34 mouse cellular contexts compared by ENCODE assay signal in genomic region chr12:66027535-66027934, GRCm38 (mm10).
"Had no signal": no experiment of that assay in that cellular context is flagged by ENCODE, and none has a peak within 500 bp of the region (broad histone marks: within the 10 kb centered on the region; RNA-seq: fewer than 3 reads in every experiment).

No protein-coding gene starts in this region.

- H3K27ac ChIP-seq: heart, embryonic 13.5 days; heart, embryonic 15.5 days; hindbrain, embryonic 10.5 days; hindbrain, embryonic 12.5 days; hindbrain, embryonic 13.5 days; hindbrain, embryonic 14.5 days; hindbrain, embryonic 15.5 days; hindbrain, postnatal 0 days; intestine, embryonic 15.5 days; kidney, embryonic 15.5 days; kidney, postnatal 0 days; layer of hippocampus, adult 2 months; left cerebral cortex, adult 2 months had no signal

- H3K27me3 ChIP-seq: heart, embryonic 12.5 days; heart, embryonic 13.5 days; heart, embryonic 15.5 days; hindbrain, embryonic 12.5 days; hindbrain, embryonic 13.5 days; hindbrain, embryonic 15.5 days; intestine, embryonic 15.5 days; kidney, embryonic 15.5 days had no signal

- ATAC-seq: hindbrain, postnatal 0 days; inflammation-experienced regulatory T-cells, adult 6 months; intestine, embryonic 15.5 days; intestine, embryonic 16.5 days; intestine, postnatal 0 days had no signal

- H3K36me3 ChIP-seq: heart, embryonic 12.5 days; heart, embryonic 13.5 days; heart, embryonic 15.5 days; hindbrain, embryonic 10.5 days; hindbrain, embryonic 12.5 days; hindbrain, embryonic 13.5 days; hindbrain, embryonic 15.5 days; intestine, embryonic 15.5 days; kidney, embryonic 15.5 days had no signal

- H3K4me1 ChIP-seq: heart, embryonic 12.5 days; heart, embryonic 13.5 days; heart, embryonic 15.5 days; hindbrain, embryonic 10.5 days; hindbrain, embryonic 12.5 days; hindbrain, embryonic 13.5 days; hindbrain, embryonic 15.5 days; intestine, embryonic 15.5 days; kidney, embryonic 15.5 days had no signal

- H3K4me2 ChIP-seq: heart, embryonic 11.5 days; heart, embryonic 12.5 days; heart, embryonic 13.5 days; heart, embryonic 15.5 days; hindbrain, embryonic 12.5 days; hindbrain, embryonic 13.5 days; hindbrain, embryonic 14.5 days; hindbrain, embryonic 15.5 days; intestine, embryonic 15.5 days; kidney, embryonic 15.5 days had no signal

- DNase-seq: heart, postnatal 10 days; heart, postnatal 14 days; heart, postnatal 36 days; heart, postnatal 4 days; kidney, adult 11 months; kidney, adult 18-20 months; kidney, adult 2 months; kidney, adult 8-10 months; kidney, adult 9 months; kidney, postnatal 10 days; kidney, postnatal 14 days; kidney, postnatal 25 days; kidney, postnatal 36 days; kidney, postnatal 4 days; layer of hippocampus, adult 9-11 months; layer of hippocampus, postnatal 36 days had no signal

- H3K4me3 ChIP-seq: heart, embryonic 12.5 days; heart, embryonic 13.5 days; heart, embryonic 15.5 days; hindbrain, embryonic 10.5 days; hindbrain, embryonic 12.5 days; hindbrain, embryonic 13.5 days; hindbrain, embryonic 15.5 days; intestine, embryonic 15.5 days; kidney, embryonic 15.5 days; layer of hippocampus, adult 2 months; left cerebral cortex, adult 2 months had no signal

- H3K9ac ChIP-seq: heart, embryonic 12.5 days; heart, embryonic 13.5 days; heart, embryonic 15.5 days; hindbrain, embryonic 12.5 days; hindbrain, embryonic 13.5 days; hindbrain, embryonic 14.5 days; hindbrain, embryonic 15.5 days; intestine, embryonic 15.5 days; kidney, embryonic 15.5 days had no signal

- H3K9me3 ChIP-seq: heart, embryonic 12.5 days; heart, embryonic 13.5 days; heart, embryonic 15.5 days; hindbrain, embryonic 10.5 days; hindbrain, embryonic 12.5 days; hindbrain, embryonic 13.5 days; hindbrain, embryonic 15.5 days; intestine, embryonic 15.5 days; kidney, embryonic 15.5 days had no signal
